Mouse (Mus musculus): ENCODE measurements around the gene Pttg1ip. TPM values are rescaled to one million over a fixed set of nuclear protein-coding genes. Genes with fewer than 3 reads are reported as not detected.

Pttg1ip gene
- 100 to 1,000 TPM in 1 of 2 experiments, 10 to 100 TPM in 1; 89.0 to 125 TPM for polyA plus RNA-seq (2017; shearing (Covaris generic))

DNA sequence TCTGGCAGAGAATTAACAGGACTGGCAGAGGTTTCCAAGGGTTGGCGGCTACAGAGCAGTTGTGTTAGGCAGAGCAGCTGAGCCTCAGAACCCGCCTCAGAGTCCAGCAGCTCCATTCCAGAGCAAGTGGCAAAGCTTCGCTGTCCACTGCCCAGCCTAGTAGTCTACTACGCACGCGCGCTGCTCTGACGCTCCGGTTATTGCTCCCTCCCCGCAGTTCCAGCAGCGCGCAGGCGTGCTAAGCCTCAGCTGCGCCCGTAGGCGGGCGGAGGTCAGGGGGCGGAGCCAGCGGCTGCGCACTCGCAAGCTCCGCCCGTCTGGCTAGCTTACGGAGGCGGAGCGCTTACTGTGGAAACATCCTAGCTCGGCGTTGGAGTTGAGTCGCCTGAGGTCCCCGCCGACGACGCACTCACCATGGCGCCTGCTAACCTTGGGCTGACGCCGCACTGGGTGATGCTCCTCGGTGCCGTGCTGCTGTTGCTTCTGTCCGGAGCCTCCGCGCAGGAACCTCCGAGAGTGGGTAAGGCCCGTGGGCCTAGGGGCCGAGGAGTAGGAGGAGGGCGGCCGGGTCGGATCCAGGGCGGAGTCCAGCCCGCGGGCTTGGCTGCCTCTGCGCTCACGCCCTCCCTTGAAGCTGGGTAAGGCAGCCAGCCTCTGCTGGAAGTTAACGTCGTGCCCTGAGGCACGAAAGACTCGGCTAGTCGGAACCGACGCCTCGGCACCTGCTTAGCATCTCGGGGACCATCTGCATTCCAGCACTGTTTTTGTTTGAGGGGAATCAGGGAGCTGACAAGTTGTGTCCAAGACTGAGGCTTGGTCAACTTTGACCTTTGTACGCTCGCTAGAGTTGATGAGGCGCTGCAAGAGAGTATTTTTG is at the start of gene Pttg1ip:
Gene Pttg1ip (plus strand): TSS at position 313 of the 877 bp plus-strand sequence.

DNA sequence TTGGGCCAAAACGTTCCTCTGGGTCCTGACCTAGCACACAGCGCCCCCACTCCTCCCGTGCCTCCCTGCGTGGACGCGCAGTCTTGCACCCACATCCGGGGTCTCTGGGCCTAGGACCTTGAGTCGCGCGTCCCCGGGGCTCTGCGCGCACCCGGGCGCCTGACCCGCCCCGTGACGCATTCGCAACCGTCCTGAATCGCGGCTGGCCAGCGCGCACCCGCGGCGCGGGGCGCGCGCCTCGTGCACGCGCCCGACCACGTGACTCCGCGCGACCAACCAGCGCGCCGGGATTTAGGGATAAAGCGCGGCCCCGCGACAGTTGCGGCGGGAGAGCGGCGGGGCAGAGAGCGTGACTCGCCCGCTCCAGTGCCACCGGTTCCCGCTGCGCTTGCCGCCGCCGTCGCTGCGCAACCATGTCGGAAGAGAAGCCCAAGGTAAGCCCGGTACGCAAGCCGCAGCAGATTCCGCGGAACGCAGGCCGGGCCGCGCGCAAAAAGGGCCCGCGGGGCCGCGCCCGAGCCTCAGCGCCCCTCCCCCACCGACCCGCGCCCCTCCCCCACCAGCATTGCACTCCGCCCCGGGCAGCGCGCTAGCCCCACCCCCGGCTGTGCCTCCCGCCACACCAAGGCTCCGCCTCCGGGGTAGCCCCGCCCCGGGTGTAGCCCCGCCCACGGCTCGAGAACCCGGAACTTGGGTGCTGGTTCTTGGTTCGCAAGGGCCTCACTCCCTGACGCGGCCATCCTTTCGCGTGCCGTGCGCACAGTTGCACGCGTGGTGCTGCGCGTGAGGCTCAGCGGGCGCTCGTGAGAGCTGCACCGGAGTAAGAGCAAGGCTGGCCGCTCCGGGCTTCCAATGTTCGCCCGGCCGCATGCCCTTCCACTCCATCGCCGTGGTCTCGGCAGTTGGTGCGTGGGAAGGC is 24.6 kb downstream of the Pttg1ip start, which contains the start of the genes Sumo3 and Gm49325:
Gene Sumo3 (plus strand): TSS at position 190 of the 919 bp plus-strand sequence.
Gene Gm49325 (plus strand): TSS at position 290 of the 919 bp plus-strand sequence.

DNA sequence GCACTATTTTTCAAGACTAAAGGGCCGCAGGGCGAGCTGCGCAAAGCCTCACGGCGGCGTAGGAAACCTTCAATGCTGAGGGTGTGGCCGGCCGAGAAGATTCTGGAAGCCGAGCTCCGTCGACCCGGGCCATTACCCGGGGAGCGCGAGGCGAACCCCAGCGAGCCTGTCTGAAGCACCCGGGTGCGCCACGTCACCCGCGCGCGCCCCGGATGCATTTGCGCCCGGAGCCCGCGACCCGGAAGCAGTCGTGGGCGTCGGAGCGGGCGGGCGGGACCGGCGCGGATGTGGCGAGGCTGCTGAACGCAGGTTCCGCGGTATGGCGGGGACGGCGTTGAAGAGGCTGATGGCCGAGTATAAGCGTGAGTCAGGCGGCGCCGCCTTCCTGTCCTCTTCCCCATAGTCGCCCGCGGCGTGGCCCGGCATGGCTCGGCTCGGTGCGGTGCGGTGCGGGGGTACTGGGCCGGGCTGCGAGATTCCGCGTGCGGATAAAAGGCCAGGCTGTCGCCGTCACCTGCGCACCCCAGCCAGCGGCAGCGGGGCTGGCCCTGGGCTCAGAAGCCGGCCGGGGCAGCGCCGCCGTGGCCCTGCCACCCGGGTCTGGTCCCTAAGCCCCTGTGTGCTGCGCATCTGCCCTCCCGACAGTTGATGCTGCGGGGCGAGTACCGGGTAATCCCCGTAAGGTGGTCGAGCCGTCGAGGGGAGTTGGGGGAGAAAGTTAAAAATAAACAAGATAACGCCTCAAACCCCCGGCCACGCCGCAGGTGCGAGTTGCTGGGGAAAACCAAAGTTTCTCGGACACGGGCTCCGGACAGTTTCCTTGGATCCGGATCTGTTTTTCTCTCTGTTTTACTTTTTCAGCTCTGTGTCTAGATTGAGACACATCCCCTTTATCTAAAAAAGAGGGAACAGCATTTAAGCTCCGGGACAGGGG is 40.8 kb downstream of the Pttg1ip start, which contains the start of gene Ube2g2:
Gene Ube2g2 (plus strand): TSS at position 221 of the 934 bp plus-strand sequence.

Other genes starting within 250 kb of the Pttg1ip start
- 1 to 10 TPM; 1.5 to 6.0 TPM for gene Adarb1, start 163.4 kb upstream of the Pttg1ip start, polyA plus RNA-seq (2017; shearing (Covaris generic))
- 10 to 100 TPM; 42.4 to 43.5 TPM for gene Fam207a, start 65.9 kb upstream of the Pttg1ip start, polyA plus RNA-seq (2017; shearing (Covaris generic))
- gene Itgb2, start 51.5 kb upstream of the Pttg1ip start, polyA plus RNA-seq (2017; shearing (Covaris generic)), result 100 to 1,000 TPM; 542 to 549 TPM
- gene Sumo3, start 24.4 kb downstream of the Pttg1ip start, polyA plus RNA-seq (2017; shearing (Covaris generic)), result 100 to 1,000 TPM in 1 of 2 experiments, 10 to 100 TPM in 1; 95.5 to 116 TPM
- gene Gm49325, start 24.5 kb downstream of the Pttg1ip start, polyA plus RNA-seq (2017; shearing (Covaris generic)), result 1 to 10 TPM in 1 of 2 experiments, not detected in 1; 2.4 TPM
- 10 to 100 TPM; 44.0 to 51.5 TPM for gene Ube2g2, start 40.6 kb downstream of the Pttg1ip start, polyA plus RNA-seq (2017; shearing (Covaris generic))
- gene Tspear, start 104.8 kb downstream of the Pttg1ip start, polyA plus RNA-seq (2017; shearing (Covaris generic)), result 1 to 10 TPM in 1 of 2 experiments, under 1 TPM in 1; 0.58 to 1.0 TPM
- gene Gm19402, start 109.0 kb downstream of the Pttg1ip start, polyA plus RNA-seq (2017; shearing (Covaris generic)), result 1 to 10 TPM in 1 of 2 experiments, not detected in 1; 1.2 TPM
- under 1 TPM; 0.53 to 0.62 TPM for gene Gm9508, start 115.5 kb downstream of the Pttg1ip start, polyA plus RNA-seq (2017; shearing (Covaris generic))
- gene Gm10272, start 124.9 kb downstream of the Pttg1ip start, polyA plus RNA-seq (2017; shearing (Covaris generic)), result not detected
- gene Gm10024, start 129.7 kb downstream of the Pttg1ip start, polyA plus RNA-seq (2017; shearing (Covaris generic)), result not detected
- gene Gm10142, start 134.1 kb downstream of the Pttg1ip start, polyA plus RNA-seq (2017; shearing (Covaris generic)), result not detected
- gene Krtap12-1, start 138.9 kb downstream of the Pttg1ip start, polyA plus RNA-seq (2017; shearing (Covaris generic)), result not detected
- gene Gm10100, start 144.8 kb downstream of the Pttg1ip start, polyA plus RNA-seq (2017; shearing (Covaris generic)), result not detected
- not detected for gene Gm18596, start 160.9 kb downstream of the Pttg1ip start, polyA plus RNA-seq (2017; shearing (Covaris generic))
- gene Gm9736, start 169.6 kb downstream of the Pttg1ip start, polyA plus RNA-seq (2017; shearing (Covaris generic)), result under 1 TPM in 1 of 2 experiments, not detected in 1; 0.81 TPM
- not detected for gene Gm3233, start 178.0 kb downstream of the Pttg1ip start, polyA plus RNA-seq (2017; shearing (Covaris generic))
- gene Gm3238, start 189.6 kb downstream of the Pttg1ip start, polyA plus RNA-seq (2017; shearing (Covaris generic)), result not detected
- gene Gm7138, start 195.2 kb downstream of the Pttg1ip start, polyA plus RNA-seq (2017; shearing (Covaris generic)), result not detected
- not detected for gene Gm3250, start 200.8 kb downstream of the Pttg1ip start, polyA plus RNA-seq (2017; shearing (Covaris generic))
- gene Gm7137, start 206.5 kb downstream of the Pttg1ip start, polyA plus RNA-seq (2017; shearing (Covaris generic)), result 1 to 10 TPM in 1 of 2 experiments, not detected in 1; 1.3 TPM
- not detected for gene Gm9639, start 213.4 kb downstream of the Pttg1ip start, polyA plus RNA-seq (2017; shearing (Covaris generic))
- not detected for gene Gm19668, start 217.4 kb downstream of the Pttg1ip start, polyA plus RNA-seq (2017; shearing (Covaris generic))
- not detected for gene Gm9507, start 230.1 kb downstream of the Pttg1ip start, polyA plus RNA-seq (2017; shearing (Covaris generic))
- not detected for gene Gm2696, start 233.0 kb downstream of the Pttg1ip start, polyA plus RNA-seq (2017; shearing (Covaris generic))
- gene Krtap10-4, start 245.4 kb downstream of the Pttg1ip start, polyA plus RNA-seq (2017; shearing (Covaris generic)), result not detected